Mouse (Mus musculus): ENCODE measurements at regions not wholly inside any gene's neighbourhood (a gene's known extent, or its start where the extent isn't known, plus 50 kb on each side); places are given as distances from the start of the nearest gene placed in this dataset.

GRCm38 (mm10) chr3:140682794-140683193 lies 529.4 kb downstream of the Pdha2 start:
- ATAC-seq (ENCODE audit: extremely low read depth, insufficient number of reproducible peaks, low FRiP score, poor library complexity, severe bottlenecking) = no peak
- Histone ChIP-seq H3K27me3 (ENCODE audit: insufficient read depth, low read length) (no peaks in the 10 kb centered on the region), H3K4me1 (ENCODE audit: insufficient read depth, low read depth, low read length) (no peaks in the 10 kb centered on the region), H3K36me3 (replicated peaks) (no peaks in the 10 kb centered on the region), H3K4me3 (ENCODE audit: low read depth, low read length) (no peak overlapping the region), H3K9me3 (replicated peaks) (no peaks in the 10 kb centered on the region)
- TF ChIP-seq GATA1 (IDR thresholded peaks at IDR 0.05; ENCODE audit: borderline replicate concordance, low read length) = no peak
- no peak for TF ChIP-seq GATA2 (IDR thresholded peaks at IDR 0.05; ENCODE audit: borderline replicate concordance, low read depth, low read length)
- no peak for TF ChIP-seq CTCF (IDR thresholded peaks at IDR 0.05; ENCODE audit: low read depth, low read length)
- TF ChIP-seq POLR2AphosphoS5 (IDR thresholded peaks at IDR 0.05; ENCODE audit: insufficient replicate concordance, low read depth, low read length) = no peak
- no peak for TF ChIP-seq TAL1 (conservative IDR thresholded peaks at IDR 0.05; ENCODE audit: low read depth, low read length)
- DNase-seq (ENCODE audit: low spot score) = no peak

- no peak for ATAC-seq (ENCODE audit: extremely low read depth, insufficient number of reproducible peaks, low FRiP score, poor library complexity, severe bottlenecking)
Observed at GRCm38 (mm10) chr3:140645785-140646388, 566.3 kb downstream of the Pdha2 start.

GRCm38 (mm10) chr3:140619885-140620284 lies 592.3 kb downstream of the Pdha2 start:
- H3K27me3 ChIP-seq (ENCODE audit: insufficient read depth, low read length) = no peaks in the 10 kb centered on the region
- H3K4me3 ChIP-seq (ENCODE audit: low read depth, low read length) = no peak overlapping the region
- no peaks in the 10 kb centered on the region for H3K4me1 ChIP-seq (ENCODE audit: insufficient read depth, low read depth, low read length)
- TF ChIP-seq POLR2AphosphoS5 (IDR thresholded peaks at IDR 0.05; ENCODE audit: insufficient replicate concordance, low read depth, low read length) (no peak), CTCF (IDR thresholded peaks at IDR 0.05; ENCODE audit: low read depth, low read length) (no peak), GATA2 (IDR thresholded peaks at IDR 0.05; ENCODE audit: borderline replicate concordance, low read depth, low read length) (no peak), TAL1 (conservative IDR thresholded peaks at IDR 0.05; ENCODE audit: low read depth, low read length) (no peak), GATA1 (IDR thresholded peaks at IDR 0.05; ENCODE audit: borderline replicate concordance, low read length) (no peak)
- no peak for ATAC-seq (ENCODE audit: extremely low read depth, insufficient number of reproducible peaks, low FRiP score, poor library complexity, severe bottlenecking)
- no peaks in the 10 kb centered on the region for H3K36me3 ChIP-seq (replicated peaks)
- no peak for DNase-seq (ENCODE audit: low spot score)
- H3K9me3 ChIP-seq (replicated peaks) = no peaks in the 10 kb centered on the region

More at GRCm38 (mm10) chr3:140645785-140646388, 566.3 kb downstream of the Pdha2 start:
- H3K4me1 ChIP-seq (ENCODE audit: insufficient read depth, low read depth, low read length) = no peaks in the 10 kb centered on the region
- H3K4me3 ChIP-seq (ENCODE audit: low read depth, low read length) = no peak overlapping the region
- TF ChIP-seq CTCF (IDR thresholded peaks at IDR 0.05; ENCODE audit: low read depth, low read length) = no peak
- TF ChIP-seq GATA1 (IDR thresholded peaks at IDR 0.05; ENCODE audit: borderline replicate concordance, low read length) = no peak
- no peak for TF ChIP-seq POLR2AphosphoS5 (IDR thresholded peaks at IDR 0.05; ENCODE audit: insufficient replicate concordance, low read depth, low read length)
- TF ChIP-seq TAL1 (conservative IDR thresholded peaks at IDR 0.05; ENCODE audit: low read depth, low read length) = no peak
- TF ChIP-seq GATA2 (IDR thresholded peaks at IDR 0.05; ENCODE audit: borderline replicate concordance, low read depth, low read length) = no peak
- H3K36me3 ChIP-seq (replicated peaks) = no peaks in the 10 kb centered on the region
- DNase-seq (ENCODE audit: low spot score) = no peak
- no peaks in the 10 kb centered on the region for H3K27me3 ChIP-seq (ENCODE audit: insufficient read depth, low read length)
- H3K9me3 ChIP-seq (replicated peaks) = no peaks in the 10 kb centered on the region

Data from G1E (cell line).